Mouse (Mus musculus) CH12.LX (cell line): ENCODE measurements at regions not wholly inside any gene's neighbourhood (a gene's known extent, or its start where the extent isn't known, plus 50 kb on each side); places are given as distances from the start of the nearest gene placed in this dataset.

Experiments used
- DNase-seq: peaks from one replicate; pipeline ENCODE4 v3.0.0-alpha.2; 2013; ENCODE audit errors: extremely low read depth
- H3K27ac ChIP-seq: 2 replicates; pipeline ENCODE4 v1.5.1; 2012; ENCODE audit warnings: low read depth, mild to moderate bottlenecking, control low read depth, moderate library complexity; ENCODE audit not compliant: insufficient read depth
- H3K27me3 ChIP-seq: replicated peaks from 2 replicates; pipeline ENCODE3; 2012; ENCODE audit warnings: inconsistent platforms
- H3K36me3 ChIP-seq, 2 experiments: replicated peaks in 1 of 2; 2 replicates each; pipeline versions ENCODE3 to v1.6.1; 2012; ENCODE audit warnings: inconsistent platforms in 1 of 2, low read length in 1 of 2, mild to moderate bottlenecking in 1 of 2, mixed read lengths in 1 of 2, moderate library complexity in 1 of 2; ENCODE audit not compliant: control insufficient read depth in 1 of 2, insufficient read depth in 1 of 2
- H3K4me1 ChIP-seq, 2 experiments: 2 replicates each; pipeline ENCODE4 v1.6.1; 2012; ENCODE audit warnings: inconsistent platforms in 1 of 2, moderate library complexity in 1 of 2; ENCODE audit not compliant: insufficient read depth in 2 of 2, control insufficient read depth in 1 of 2
- H3K4me2 ChIP-seq: 2 replicates; pipeline ENCODE4 v1.6.1; 2012; ENCODE audit warnings: low read depth, mild to moderate bottlenecking, control low read depth; ENCODE audit not compliant: poor library complexity, insufficient read depth, severe bottlenecking
- H3K4me3 ChIP-seq, 3 experiments: fragments of 150-350 bp in 1 of 3; sonication (generic) in 1 of 3; replicated peaks in 1 of 3; 2 replicates each; pipeline versions ENCODE3 to v1.5.1; 2011 to 2012; ENCODE audit warnings: low read depth in 2 of 3, low read length in 2 of 3, mild to moderate bottlenecking in 2 of 3, moderate library complexity in 2 of 3, control low read depth in 1 of 3, improper control_type of control experiment in 1 of 3, inconsistent platforms in 1 of 3, mixed read lengths in 1 of 3; ENCODE audit not compliant: poor library complexity in 1 of 3
- H3K79me2 ChIP-seq: replicated peaks from 2 replicates; pipeline ENCODE4 v1.6.1; 2012; ENCODE audit warnings: mild to moderate bottlenecking, moderate library complexity; ENCODE audit not compliant: control insufficient read depth, poor library complexity, insufficient read depth, severe bottlenecking; ENCODE audit errors: extremely low read depth
- H3K9ac ChIP-seq: 2 replicates; pipeline ENCODE4 v1.6.1; 2012; ENCODE audit warnings: low read depth, mild to moderate bottlenecking, control low read depth, moderate library complexity; ENCODE audit not compliant: insufficient read depth
- H3K9me3 ChIP-seq: replicated peaks from 2 replicates; pipeline ENCODE3; 2012; ENCODE audit warnings: low read length, inconsistent platforms, mixed read lengths
- BHLHE40 ChIP-seq: IDR thresholded peaks from 2 replicates; pipeline ENCODE4 v1.6.1; 2011; ENCODE audit warnings: mild to moderate bottlenecking, low read depth, low read length, improper control_type of control experiment
- CHD1 ChIP-seq: IDR thresholded peaks from 2 replicates; pipeline ENCODE4 v1.6.1; 2012; ENCODE audit warnings: low read depth, low read length, improper control_type of control experiment, inconsistent platforms
- GABPA ChIP-seq: IDR thresholded peaks from 2 replicates; pipeline ENCODE4 v1.6.1; 2012; ENCODE audit warnings: low read depth, low read length, improper control_type of control experiment, inconsistent platforms; ENCODE audit not compliant: insufficient replicate concordance
- MAFK ChIP-seq: IDR thresholded peaks from 2 replicates; pipeline ENCODE4 v1.6.1; 2011; ENCODE audit warnings: low read length, improper control_type of control experiment; ENCODE audit not compliant: insufficient replicate concordance
- MEF2A ChIP-seq: IDR thresholded peaks from 2 replicates; pipeline ENCODE4 v1.6.1; 2014; ENCODE audit warnings: low read depth, mild to moderate bottlenecking, inconsistent platforms, low read length, improper control_type of control experiment, borderline replicate concordance
- NRF1 ChIP-seq: IDR thresholded peaks from 2 replicates; pipeline ENCODE4 v1.6.1; 2014; ENCODE audit warnings: low read depth, mild to moderate bottlenecking, inconsistent platforms, low read length, improper control_type of control experiment, moderate library complexity
- POLR2A ChIP-seq: IDR thresholded peaks from 2 replicates; pipeline ENCODE4 v1.6.1; 2011; ENCODE audit warnings: low read depth, mild to moderate bottlenecking, improper control_type of control experiment, low read length
- POLR2AphosphoS2 ChIP-seq: IDR thresholded peaks from 2 replicates; pipeline ENCODE4 v1.6.1; 2011; ENCODE audit warnings: low read depth, low read length, improper control_type of control experiment
- RCOR1 ChIP-seq: conservative IDR thresholded peaks from 2 replicates; pipeline ENCODE4 v1.6.1; 2012; ENCODE audit warnings: low read depth, mild to moderate bottlenecking, inconsistent platforms, low read length, improper control_type of control experiment
- SMC3 ChIP-seq: IDR thresholded peaks from 2 replicates; pipeline ENCODE4 v1.6.1; 2011; ENCODE audit warnings: low read depth, low read length, improper control_type of control experiment
- USF2 ChIP-seq: conservative IDR thresholded peaks from 2 replicates; pipeline ENCODE4 v1.6.1; 2011; ENCODE audit warnings: low read depth, low read length, improper control_type of control experiment
- ZMIZ1 ChIP-seq: IDR thresholded peaks from 2 replicates; pipeline ENCODE4 v1.6.1; 2012; ENCODE audit warnings: low read depth, mild to moderate bottlenecking, inconsistent platforms, low read length, improper control_type of control experiment
- dilution Hi-C: fragments of 300-500 bp; cut with MboI; formaldehyde crosslinking; loops from 2 replicates; pipeline ENCODE4 v1.14.3; 2020; ENCODE audit warnings: low sequenced_read_pairs; ENCODE audit not compliant: extremely low pct_unique_long_range_greater_than_20kb, extremely low pct_ligation_motif_present
- in situ Hi-C: fragments of 300-500 bp; cut with MboI; formaldehyde crosslinking; loops from 3 replicates; pipeline ENCODE4 v1.14.3; 2019; ENCODE audit warnings: low sequenced_read_pairs, low pct_ligation_motif_present, low pct_unique_long_range_greater_than_20kb, mixed read lengths

- Histone ChIP-seq H3K4me1 (no peaks in the 10 kb centered on the region), H3K36me3 (no peaks in the 10 kb centered on the region), H3K4me2 (no peak overlapping the region), H3K79me2 (no peaks in the 10 kb centered on the region), H3K9ac (no peak overlapping the region), H3K27me3 (no peaks in the 10 kb centered on the region), H3K4me3 (no peak overlapping the region), H3K27ac (no peak overlapping the region), H3K9me3 (no peaks in the 10 kb centered on the region)
- in situ Hi-C loops (no loop called here), dilution Hi-C loops (no loop called here)
- no peak for TF ChIP-seq USF2
- no peak for TF ChIP-seq CHD1
- no peak for TF ChIP-seq BHLHE40
- no peak for TF ChIP-seq RCOR1
- no peak for TF ChIP-seq GABPA
- no peak for TF ChIP-seq POLR2A
- no peak for TF ChIP-seq MAFK
- no peak for DNase-seq
Measured at GRCm38 (mm10) chr3:38695836-38696235, 190.9 kb upstream of the Fat4 start.

- no peak overlapping the region for H3K27ac ChIP-seq
- H3K4me2 ChIP-seq, result no peak overlapping the region
- H3K9me3 ChIP-seq, result no peaks in the 10 kb centered on the region
- DNase-seq, result no peak
- in situ Hi-C loops (no loop called here), dilution Hi-C loops (no loop called here)
- TF ChIP-seq ZMIZ1 (no peak), NRF1 (no peak), SMC3 (no peak), POLR2AphosphoS2 (no peak)
- no peaks in the 10 kb centered on the region for H3K36me3 ChIP-seq
- H3K27me3 ChIP-seq, result no peaks in the 10 kb centered on the region
- no peak overlapping the region for H3K4me3 ChIP-seq
- H3K79me2 ChIP-seq, result no peaks in the 10 kb centered on the region
- H3K9ac ChIP-seq, result no peak overlapping the region
- H3K4me1 ChIP-seq, result no peaks in the 10 kb centered on the region
Measured at GRCm38 (mm10) chr3:38692768-38693167, 194.0 kb upstream of the Fat4 start.

GRCm38 (mm10) chr3:38684247-38684991, 199.8 kb upstream of the Ankrd50 start:
- dilution Hi-C loops, result no loop called here
- no peak overlapping the region for H3K9ac ChIP-seq
- H3K79me2 ChIP-seq, result no peaks in the 10 kb centered on the region
- no peak for TF ChIP-seq MEF2A
- no peak for TF ChIP-seq SMC3
- DNase-seq, result no peak
- no peak overlapping the region for H3K4me2 ChIP-seq
- in situ Hi-C loops, result no loop called here
- no peaks in the 10 kb centered on the region for H3K9me3 ChIP-seq
- H3K27ac ChIP-seq, result no peak overlapping the region
- H3K4me3 ChIP-seq, result no peak overlapping the region
- H3K4me1 ChIP-seq, result no peaks in the 10 kb centered on the region
- H3K36me3 ChIP-seq, result no peaks in the 10 kb centered on the region
- no peaks in the 10 kb centered on the region for H3K27me3 ChIP-seq
